Mouse (Mus musculus) spleen, adult 2 months (tissue): ENCODE data around the gene Cldnd2.

ENCODE experiments used
- CTCF ChIP-seq: fragments of 200-500 bp; IDR thresholded peaks from 2 replicates; pipeline ENCODE4 v1.5.1; 2011; ENCODE audit warnings: mild to moderate bottlenecking, inconsistent platforms; ENCODE audit not compliant: insufficient read depth, insufficient read length, insufficient replicate concordance; ENCODE audit errors: extremely low read depth
- POLR2A ChIP-seq: fragments of 200-500 bp; IDR thresholded peaks from 2 replicates; pipeline ENCODE4 v1.6.1; 2011; ENCODE audit warnings: low read depth, low read length, inconsistent platforms

GRCm38 (mm10) chr7:43442684-43443083 is 2.1 kb downstream of the Cldnd2 start:
- TF ChIP-seq CTCF (no peak), POLR2A (no peak)
